Mouse (Mus musculus): ENCODE measurements around the gene Cdt1.

GRCm38 (mm10) chr8:122550995-122551264, 16.9 kb upstream of the Cdt1 start:
- TF ChIP-seq CTCF (IDR thresholded peaks at IDR 0.05; ENCODE audit: control insufficient read depth, insufficient read depth, low read length) (no peak), POLR2A (IDR thresholded peaks at IDR 0.05; ENCODE audit: borderline replicate concordance, control insufficient read depth, low read depth, low read length) (no peak)
